ENCODE assay signal across 11 mouse cellular contexts in the genomic region with DNA sequence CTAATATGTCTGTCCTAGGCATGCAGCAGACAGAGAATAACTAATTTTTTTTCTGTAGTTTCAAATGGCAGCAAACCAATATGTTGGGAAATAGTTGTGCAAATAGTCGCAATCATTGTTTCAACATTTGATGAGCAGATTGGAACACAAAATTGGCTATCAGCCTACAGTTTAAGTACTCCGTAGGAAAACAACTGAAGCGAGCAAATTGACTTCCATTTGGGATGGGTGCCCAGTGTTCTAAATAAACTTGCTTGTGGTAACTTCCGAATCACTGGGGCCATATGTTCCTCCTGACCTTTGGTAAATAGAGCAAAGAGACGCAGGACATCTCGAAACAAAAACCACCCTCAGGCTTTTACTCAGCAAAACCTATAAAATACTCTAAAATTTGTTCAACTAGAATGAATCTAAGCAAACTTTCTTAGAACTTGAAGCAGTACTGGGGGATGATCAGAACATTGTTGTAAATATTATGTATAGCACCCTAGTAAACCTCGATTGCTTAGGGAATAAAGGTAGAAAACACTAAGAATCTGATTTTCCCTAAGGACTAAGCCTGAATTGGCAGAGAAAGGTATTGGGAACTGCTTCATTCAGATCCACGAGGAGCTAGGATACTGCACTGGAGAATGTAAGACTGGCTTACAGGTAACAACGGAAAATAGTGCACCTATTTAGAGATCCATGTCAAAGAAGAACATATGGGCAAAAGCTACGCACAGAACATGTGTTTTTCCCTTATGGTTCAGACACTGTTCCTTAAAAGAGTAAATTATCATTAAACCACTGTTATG.
DNase-seq lines count a peak whose midpoint lies in the region; ATAC-seq lines count a peak whose summit lies in the region.
"Had no signal": no experiment of that assay in that cellular context is flagged by ENCODE, and none has a peak within 500 bp of the region (broad histone marks: within the 10 kb centered on the region; RNA-seq: fewer than 3 reads in every experiment).

No protein-coding gene starts in this region.

- DNase-seq in layer of hippocampus, adult 11-12 months (ENCODE audit: low spot score), result peak; percentile 28
- no peak for DNase-seq in layer of hippocampus, postnatal 10 days (ENCODE audit: low spot score in 2 of 2)
- peak; percentile 93 for DNase-seq in adipocyte (ENCODE audit: low spot score)
- DNase-seq in cerebellum, postnatal 10 days, result peak; percentile 80 to 86
- peak; percentile 13 for DNase-seq in lung, postnatal 10 days
- no peak for DNase-seq in ovary, postnatal 36 days (ENCODE audit: low spot score)
- DNase-seq in frontal cortex, postnatal 14 days (ENCODE audit: low spot score in 2 of 2), result no peak
- DNase-seq: adrenal gland, adult 8-10 months; kidney, adult 2 months; spleen, adult 18-20 months had no signal

- no peak for ATAC-seq in monocyte, adult 5-6 weeks (replicated peaks; ENCODE audit: insufficient number of reproducible peaks, low FRiP score, low TSS enrichment, poor library complexity, severe bottlenecking)

Comparison
In these comparisons a context has a peak if more than half of its experiments do, and no peak if none do; other contexts are left out.
1. DNase-seq: peak in layer of hippocampus, adult 11-12 months (single experiment), adipocyte (single experiment), cerebellum, postnatal 10 days (2 of 2) and lung, postnatal 10 days (single experiment); none in layer of hippocampus, postnatal 10 days (0 of 2), ovary, postnatal 36 days (single experiment) and frontal cortex, postnatal 14 days (0 of 2).